Mouse (Mus musculus): ENCODE results near the gene Rab27a. TPM values are rescaled to one million over a fixed set of nuclear protein-coding genes. Genes with fewer than 3 reads are reported as not detected.
A peak's percentile ranks its signal among the peaks of the same experiment; 100 is the strongest.

The Rab27a gene
- polyA plus RNA-seq, 1 experiment: 29.8 TPM

DNA sequence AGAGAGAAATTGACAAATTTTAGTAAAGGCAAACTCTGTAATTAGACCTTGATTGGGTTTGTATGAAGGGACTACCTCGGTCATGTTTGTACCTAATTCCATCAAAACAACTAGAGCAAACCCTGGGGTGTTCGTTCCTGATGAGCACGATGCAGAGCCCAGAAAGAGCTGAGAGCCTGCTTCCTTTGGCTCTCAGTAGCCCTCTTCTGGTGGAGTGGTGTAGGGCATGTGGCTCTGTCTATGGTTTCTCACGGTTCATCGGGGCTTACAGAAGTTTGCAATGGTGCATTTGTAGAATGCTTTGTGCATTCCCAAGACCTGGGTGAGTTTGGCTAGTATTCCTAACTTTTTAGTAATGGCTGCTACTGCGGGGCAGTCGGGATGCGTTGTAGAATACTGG, 77.1 kb downstream of the Rab27a start:
- TF ChIP-seq POLR2A (IDR thresholded peaks at IDR 0.05; ENCODE audit: borderline replicate concordance, extremely low read depth, low read depth, low read length) (no peak), CTCF (IDR thresholded peaks at IDR 0.05; ENCODE audit: insufficient read depth, low read length) (peak; percentile 62)
- WGBS: 61% methylated on average over 8 of the region's 8 CpGs
- Histone ChIP-seq H3K4me3 (replicated peaks; ENCODE audit: extremely low read depth, low read depth, low read length) (no peak overlapping the region), H3K4me1 (ENCODE audit: control insufficient read depth, insufficient read depth, low read length) (no peaks in the 10 kb centered on the region)
- peak; percentile 7 for DNase-seq

DNA sequence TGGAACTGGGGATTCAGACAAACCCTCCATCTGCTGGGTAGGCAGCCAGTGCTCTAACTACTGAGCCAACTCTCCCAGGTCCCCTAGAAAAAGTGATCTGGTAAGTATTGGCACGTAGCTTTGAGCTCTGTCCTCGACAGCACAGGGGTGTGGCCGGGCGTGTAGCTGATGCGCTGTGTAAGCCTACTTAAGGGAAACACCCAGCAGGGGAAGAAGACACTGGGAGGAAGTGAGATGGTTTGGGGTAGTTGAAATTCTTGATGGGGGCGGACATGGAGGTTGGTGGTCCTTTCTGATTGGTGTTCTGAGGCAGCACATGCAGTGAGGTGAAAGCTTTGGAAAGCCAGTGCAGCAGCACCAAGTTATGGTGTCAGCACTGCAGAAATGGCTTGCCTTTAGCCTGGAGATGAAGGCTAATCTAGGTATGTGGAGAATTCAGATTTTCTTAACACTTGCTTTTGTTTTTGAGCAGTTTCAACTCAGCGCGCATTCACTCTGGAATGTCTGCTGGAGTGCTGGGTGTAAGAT, 80.5 kb downstream of the Rab27a start:
- Histone ChIP-seq H3K4me3 (replicated peaks; ENCODE audit: extremely low read depth, low read depth, low read length) (no peak overlapping the region), H3K4me1 (ENCODE audit: control insufficient read depth, insufficient read depth, low read length) (no peaks in the 10 kb centered on the region)
- TF ChIP-seq POLR2A (IDR thresholded peaks at IDR 0.05; ENCODE audit: borderline replicate concordance, extremely low read depth, low read depth, low read length): no peak
- TF ChIP-seq CTCF (IDR thresholded peaks at IDR 0.05; ENCODE audit: insufficient read depth, low read length): no peak
- no peak for DNase-seq
- WGBS: 83% methylated on average over 8 of the region's 8 CpGs

DNA sequence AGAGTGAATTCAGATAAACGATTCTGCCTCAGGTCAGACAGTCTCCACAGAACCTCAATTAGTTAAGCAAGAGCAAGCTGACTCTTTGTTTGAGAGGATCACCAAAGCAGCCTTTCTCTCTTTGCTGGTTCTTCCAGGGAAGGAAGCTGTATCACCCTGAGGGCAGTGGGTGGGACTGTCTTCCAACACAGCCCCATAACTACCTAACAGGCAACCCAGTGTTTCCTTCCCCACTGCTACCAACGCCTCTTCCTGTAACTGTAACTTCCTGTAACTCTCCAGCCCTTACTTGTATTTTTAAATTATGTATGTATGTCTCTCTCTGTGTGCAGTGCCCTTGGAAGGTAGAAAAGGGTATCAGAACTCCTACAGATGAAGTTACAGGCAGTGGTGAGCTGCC, 82.8 kb downstream of the Rab27a start:
- no peak for DNase-seq
- no peaks in the 10 kb centered on the region for H3K4me1 ChIP-seq (ENCODE audit: control insufficient read depth, insufficient read depth, low read length)
- TF ChIP-seq POLR2A (IDR thresholded peaks at IDR 0.05; ENCODE audit: borderline replicate concordance, extremely low read depth, low read depth, low read length): no peak
- no peak for TF ChIP-seq CTCF (IDR thresholded peaks at IDR 0.05; ENCODE audit: insufficient read depth, low read length)
- 67% methylated on average over 2 of the region's 2 CpGs for WGBS
- no peak overlapping the region for H3K4me3 ChIP-seq (replicated peaks; ENCODE audit: extremely low read depth, low read depth, low read length)

DNA sequence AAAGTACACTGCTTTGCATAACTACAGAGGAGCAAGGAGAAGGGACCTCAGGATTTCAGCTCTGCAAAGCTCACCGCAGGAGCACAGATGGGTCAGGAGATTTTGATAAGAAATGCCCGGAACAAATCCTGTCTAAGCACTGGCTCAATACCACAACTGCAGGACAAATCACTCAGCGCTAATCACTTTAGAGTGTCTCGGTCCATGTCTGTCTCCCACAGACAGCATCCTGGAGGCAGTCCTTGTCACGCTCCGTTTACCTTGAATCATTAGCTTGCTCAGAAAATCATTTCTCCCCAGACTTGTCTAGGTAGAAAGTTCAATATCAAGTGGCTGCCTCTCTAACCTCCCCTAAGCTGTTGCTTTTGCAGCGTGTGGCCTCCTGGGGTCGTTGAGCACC, 85.2 kb downstream of the Rab27a start:
- Histone ChIP-seq H3K4me3 (replicated peaks; ENCODE audit: extremely low read depth, low read depth, low read length) (no peak overlapping the region), H3K4me1 (ENCODE audit: control insufficient read depth, insufficient read depth, low read length) (no peaks in the 10 kb centered on the region)
- 79% methylated on average over 8 of the region's 8 CpGs for WGBS
- no peak for DNase-seq
- no peak for TF ChIP-seq POLR2A (IDR thresholded peaks at IDR 0.05; ENCODE audit: borderline replicate concordance, extremely low read depth, low read depth, low read length)
- no peak for TF ChIP-seq CTCF (IDR thresholded peaks at IDR 0.05; ENCODE audit: insufficient read depth, low read length)

DNA sequence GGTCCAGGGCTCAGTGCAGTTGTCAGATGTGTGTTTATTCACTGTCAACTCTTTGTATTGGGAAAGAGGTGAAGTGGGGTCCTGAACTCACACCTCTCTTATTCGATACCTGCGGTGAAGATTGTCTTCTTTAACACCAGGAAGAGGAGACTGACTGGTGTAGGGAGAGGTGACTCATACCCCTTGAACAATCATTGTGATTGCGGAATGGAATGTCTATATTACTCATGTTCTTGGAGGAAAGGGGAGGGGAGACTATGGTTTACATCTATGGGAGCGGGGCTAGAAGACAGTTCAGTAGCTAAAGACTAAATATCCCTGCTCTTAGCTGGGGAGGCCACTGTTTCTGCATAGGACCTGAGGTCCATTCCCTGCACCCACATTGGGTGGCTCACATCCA, 85.9 kb downstream of the Rab27a start:
- H3K4me1 ChIP-seq (ENCODE audit: control insufficient read depth, insufficient read depth, low read length): no peaks in the 10 kb centered on the region
- no peak overlapping the region for H3K4me3 ChIP-seq (replicated peaks; ENCODE audit: extremely low read depth, low read depth, low read length)
- 55% methylated on average over 4 of the region's 4 CpGs for WGBS
- DNase-seq: no peak
- no peak for TF ChIP-seq CTCF (IDR thresholded peaks at IDR 0.05; ENCODE audit: insufficient read depth, low read length)
- no peak for TF ChIP-seq POLR2A (IDR thresholded peaks at IDR 0.05; ENCODE audit: borderline replicate concordance, extremely low read depth, low read depth, low read length)

DNA sequence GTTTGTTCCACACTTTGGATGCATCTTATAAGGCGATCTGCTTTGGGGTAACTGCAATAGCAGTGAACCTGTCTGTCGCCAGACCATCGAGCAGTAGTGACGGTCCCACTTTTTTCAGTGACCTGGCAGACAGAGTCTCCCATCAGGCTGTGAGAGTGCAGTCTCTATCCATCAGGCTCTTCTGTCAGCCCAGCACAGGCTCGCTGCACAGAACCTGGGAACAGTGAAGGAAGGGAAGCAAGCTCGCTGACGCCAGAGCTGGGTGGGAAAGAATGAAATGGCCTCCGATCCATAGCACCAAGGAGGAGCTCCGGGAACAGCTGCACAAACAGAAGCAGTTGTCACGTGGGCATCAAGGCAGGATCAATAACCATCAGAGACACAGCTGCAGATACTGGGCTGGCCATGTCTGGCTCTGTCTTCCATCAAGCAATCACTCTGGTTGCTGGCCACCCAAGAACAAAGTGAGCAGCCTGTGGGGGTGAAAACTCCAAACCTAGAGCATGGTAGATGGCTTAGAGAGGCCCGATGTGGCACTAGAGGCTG, 92.8 kb downstream of the Rab27a start:
- no peak for TF ChIP-seq CTCF (IDR thresholded peaks at IDR 0.05; ENCODE audit: insufficient read depth, low read length)
- no peak for TF ChIP-seq POLR2A (IDR thresholded peaks at IDR 0.05; ENCODE audit: borderline replicate concordance, extremely low read depth, low read depth, low read length)

More for the DNA sequence above, 92.8 kb downstream of the Rab27a start:
- 54% methylated on average over 11 of the region's 11 CpGs for WGBS
- DNase-seq: no peak
- Histone ChIP-seq H3K4me3 (replicated peaks; ENCODE audit: extremely low read depth, low read depth, low read length) (no peak overlapping the region), H3K4me1 (ENCODE audit: control insufficient read depth, insufficient read depth, low read length) (no peaks in the 10 kb centered on the region)

Other genes starting within 250 kb of the Rab27a start
- 0.04 and 0.05 TPM in 2 replicates for gene Prtg, start 238.0 kb upstream of the Rab27a start, polyA plus RNA-seq (2012; rRNA removed)
- 1.4 and 2.0 TPM in 2 replicates for gene Pygo1, start 119.2 kb upstream of the Rab27a start, polyA plus RNA-seq (2012; rRNA removed)
- gene Dyx1c1, start 86.1 kb upstream of the Rab27a start, polyA plus RNA-seq (2012; rRNA removed): 1.2 and 1.7 TPM in 2 replicates
- gene Gm44503, start 86.0 kb upstream of the Rab27a start, polyA plus RNA-seq (2012; rRNA removed): not detected in 2 replicates
- 11.7 and 21.1 TPM in 2 replicates for gene Ccpg1os, start 59.5 kb upstream of the Rab27a start, polyA plus RNA-seq (2012; rRNA removed)
- gene Ccpg1, start 59.4 kb upstream of the Rab27a start, polyA plus RNA-seq (2012; rRNA removed): 16.9 and 28.1 TPM in 2 replicates
- 8.4 and 12.1 TPM in 2 replicates for gene Pigb, start 4.5 kb upstream of the Rab27a start, polyA plus RNA-seq (2012; rRNA removed)
- 0.25 and 0.31 TPM in 2 replicates for gene Khdc3, start 57.0 kb downstream of the Rab27a start, polyA plus RNA-seq (2012; rRNA removed)
- gene Gm20509, start 57.6 kb downstream of the Rab27a start, polyA plus RNA-seq (2012; rRNA removed): not detected in 2 replicates
- 9.3 and 18.8 TPM in 2 replicates for gene Rsl24d1, start 68.6 kb downstream of the Rab27a start, polyA plus RNA-seq (2012; rRNA removed)